Mouse (Mus musculus): ENCODE data around the gene Cep95. TPM values are rescaled to one million over a fixed set of nuclear protein-coding genes. Genes with fewer than 3 reads are reported as not detected.

The Cep95 gene
- polyA plus RNA-seq, 2 experiments from 2014 or later: 36.7 to 48.9 TPM

- no peak for ATAC-seq
Measured at GRCm38 (mm10) chr11:106815331-106815730, 26.3 kb downstream of the Cep95 start.

- ATAC-seq: no peak
Measured at GRCm38 (mm10) chr11:106815761-106816160, 26.7 kb downstream of the Cep95 start.

GRCm38 (mm10) chr11:106816316-106816715, 27.3 kb downstream of the Cep95 start:
- ATAC-seq: no peak

- no peak for ATAC-seq
Measured at GRCm38 (mm10) chr11:106817156-106817555, 28.1 kb downstream of the Cep95 start.

- no peak for ATAC-seq
Measured at GRCm38 (mm10) chr11:106817808-106818207, 28.8 kb downstream of the Cep95 start.

- ATAC-seq: no peak
Measured at GRCm38 (mm10) chr11:106818341-106818740, 29.3 kb downstream of the Cep95 start.

GRCm38 (mm10) chr11:106819595-106819994, 30.5 kb downstream of the Cep95 start:
- no peak for ATAC-seq

- no peak for ATAC-seq
Measured at GRCm38 (mm10) chr11:106820252-106820651, 31.2 kb downstream of the Cep95 start.

- peak; percentile 47 for ATAC-seq
Measured at GRCm38 (mm10) chr11:106820972-106821371, 31.9 kb downstream of the Cep95 start.

- ATAC-seq: no peak
Measured at GRCm38 (mm10) chr11:106821397-106821796, 32.3 kb downstream of the Cep95 start.

GRCm38 (mm10) chr11:106822491-106822890, 33.4 kb downstream of the Cep95 start:
- no peak for ATAC-seq

- no peak for ATAC-seq
Measured at GRCm38 (mm10) chr11:106822911-106823310, 33.9 kb downstream of the Cep95 start.

GRCm38 (mm10) chr11:106823741-106824140, 34.7 kb downstream of the Cep95 start:
- no peak for ATAC-seq

GRCm38 (mm10) chr11:106824403-106824802, 35.4 kb downstream of the Cep95 start:
- no peak for ATAC-seq

- ATAC-seq: no peak
Measured at GRCm38 (mm10) chr11:106828079-106828478, 39.0 kb downstream of the Cep95 start.

- ATAC-seq: no peak
Measured at GRCm38 (mm10) chr11:106842002-106842401, 53.0 kb downstream of the Cep95 start.

- ATAC-seq: peak; percentile 61
Measured at GRCm38 (mm10) chr11:106851438-106851837, 62.4 kb downstream of the Cep95 start.

Other genes starting within 250 kb of the Cep95 start
- gene Tex2, start 175.8 kb upstream of the Cep95 start, polyA plus RNA-seq (2017; shearing (Covaris generic)): 10 to 100 TPM; 27.1 to 28.7 TPM
- gene Pecam1, start 38.6 kb upstream of the Cep95 start, polyA plus RNA-seq (2017; shearing (Covaris generic)): 100 to 1,000 TPM; 116 to 166 TPM
- gene Milr1, start 38.0 kb upstream of the Cep95 start, polyA plus RNA-seq (2017; shearing (Covaris generic)): 10 to 100 TPM in 1 of 2 experiments, 1 to 10 TPM in 1; 9.7 to 14.3 TPM
- 10 to 100 TPM; 15.0 to 15.3 TPM for gene Polg2, start 9.7 kb upstream of the Cep95 start, polyA plus RNA-seq (2017; shearing (Covaris generic))
- 100 to 1,000 TPM; 471 to 562 TPM for gene Ddx5, start 67 bp upstream of the Cep95 start, polyA plus RNA-seq (2017; shearing (Covaris generic))
- gene Smurf2, start 131.5 kb downstream of the Cep95 start, polyA plus RNA-seq (2017; shearing (Covaris generic)): 10 to 100 TPM; 12.2 to 16.1 TPM
- gene Kpna2, start 210.3 kb downstream of the Cep95 start, polyA plus RNA-seq (2017; shearing (Covaris generic)): 100 to 1,000 TPM; 115 to 134 TPM
- gene 1810010H24Rik, start 236.4 kb downstream of the Cep95 start, polyA plus RNA-seq (2017; shearing (Covaris generic)): 1 to 10 TPM; 1.4 to 1.5 TPM

Measured in CD4-positive, CD25-positive, alpha-beta regulatory T cell, adult 4 months (primary cell).